Mouse (Mus musculus): ENCODE measurements around the gene Cidec.

DNA sequence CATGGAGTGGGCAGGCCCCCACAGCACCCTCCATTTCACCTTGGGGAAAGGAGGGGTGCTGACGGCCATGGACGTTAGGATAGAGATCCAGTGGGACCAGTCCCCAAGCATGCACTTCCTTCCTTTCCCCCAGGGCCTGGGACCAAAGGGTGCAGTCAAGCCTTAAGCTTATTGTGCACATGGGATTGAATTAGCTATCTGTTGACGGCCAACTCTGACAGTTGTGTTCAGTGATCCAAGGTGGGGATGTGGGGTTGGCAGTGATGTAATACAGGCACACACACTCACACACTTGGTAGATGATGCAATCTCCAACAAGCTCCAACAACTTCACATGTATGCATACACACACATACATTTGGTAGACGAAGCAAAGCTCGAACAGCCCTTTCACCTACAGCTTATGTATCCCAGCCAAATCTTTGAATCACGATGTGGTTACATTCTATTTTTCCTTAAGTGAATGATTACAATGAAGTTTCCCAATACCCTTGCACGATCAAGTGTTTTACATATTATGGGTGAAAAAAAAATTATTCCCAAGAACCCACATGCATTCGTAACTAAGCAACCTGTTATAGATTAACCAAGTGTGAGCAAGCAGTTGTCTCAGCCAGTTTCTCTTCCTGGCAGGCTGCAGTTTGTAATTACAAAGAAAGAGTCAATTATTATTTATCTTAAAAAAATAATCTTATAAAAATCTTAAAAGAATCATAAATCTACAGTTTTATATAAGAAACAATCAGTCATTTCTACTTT is 8.8 kb upstream of the Cidec start:
- TF ChIP-seq POLR2A (IDR thresholded peaks at IDR 0.05; ENCODE audit: low read depth, low read length) (no peak), CTCF (conservative IDR thresholded peaks at IDR 0.05; ENCODE audit: insufficient read depth, insufficient read length, low read depth, low read length) (no peak)

Measured in kidney, adult 2 months (tissue).